Mouse (Mus musculus) liver, embryonic 13.5 days (tissue): Measurements from ENCODE around the gene Lsamp. TPM values are rescaled to one million over a fixed set of nuclear protein-coding genes. Genes with fewer than 3 reads are reported as not detected.
A peak's percentile ranks its signal among the peaks of the same experiment; 100 is the strongest.

Source experiments
- ATAC-seq: fragments of 200-750 bp; cut with Nextera tagmentation; 2 replicates; pipeline ENCODE4 v1.8.0; 2017; ENCODE audit warnings: low read depth, mild to moderate bottlenecking, moderate number of reproducible peaks, moderate library complexity
- DNase-seq: peaks from one replicate; pipeline ENCODE4 v3.0.0; 2022
- H3K27ac ChIP-seq: fragments of 300-500 bp; sonication (generic); 2 replicates; pipeline ENCODE4 v1.5.1; 2015; ENCODE audit warnings: moderate library complexity, mild to moderate bottlenecking, inconsistent platforms
- H3K27me3 ChIP-seq: fragments of 300-500 bp; sonication (generic); 2 replicates; pipeline ENCODE4 v1.6.1; 2015; ENCODE audit warnings: mild to moderate bottlenecking, inconsistent platforms
- H3K36me3 ChIP-seq: fragments of 300-500 bp; sonication (generic); 2 replicates; pipeline ENCODE4 v1.6.1; 2015; ENCODE audit warnings: mild to moderate bottlenecking, inconsistent platforms
- H3K4me1 ChIP-seq: fragments of 300-500 bp; sonication (generic); replicated peaks from 2 replicates; pipeline ENCODE4 v1.6.1; 2015; ENCODE audit warnings: inconsistent platforms
- H3K4me2 ChIP-seq: fragments of 300-500 bp; sonication (generic); 2 replicates; pipeline ENCODE4 v1.6.1; 2015; ENCODE audit warnings: inconsistent platforms, mild to moderate bottlenecking, moderate library complexity
- H3K4me3 ChIP-seq: fragments of 300-500 bp; sonication (generic); replicated peaks from 2 replicates; pipeline ENCODE4 v1.5.1; 2015; ENCODE audit warnings: mild to moderate bottlenecking, inconsistent platforms
- H3K9ac ChIP-seq: fragments of 300-500 bp; sonication (generic); 2 replicates; pipeline ENCODE4 v1.6.1; 2015; ENCODE audit warnings: mild to moderate bottlenecking, inconsistent platforms
- H3K9me3 ChIP-seq: fragments of 300-500 bp; sonication (generic); replicated peaks from 2 replicates; pipeline ENCODE4 v1.6.1; 2016; ENCODE audit warnings: inconsistent platforms
- WGBS: fragments of 180-500 bp; shearing (Covaris S2); methylation state at CpG from one replicate; pipeline ENCODE4 v1.1.7; 2015; ENCODE audit not compliant: insufficient replicate concordance; 5-methylcytosine and 5-hydroxymethylcytosine counted together
- polyA plus RNA-seq: library from polyadenylated mRNA; unstranded; fragments of >200 nt; fragmentation: Nextera tagmentation; extraction: Ambion mirVana; gene quantifications from 2 replicates; pipeline ENCODE4 v1.2.1, GENCODE M21; 2015

The Lsamp gene
- polyA plus RNA-seq, 1 experiment from 2014 or later = 0.06 TPM

GRCm38 (mm10) chr16:41124361-41124760, 1140.2 kb downstream of the Lsamp start:
- Histone ChIP-seq H3K4me1 (no peaks in the 10 kb centered on the region), H3K9ac (no peak overlapping the region), H3K27me3 (no peaks in the 10 kb centered on the region), H3K4me3 (no peak overlapping the region), H3K27ac (no peak overlapping the region), H3K4me2 (no peak overlapping the region), H3K36me3 (no peaks in the 10 kb centered on the region), H3K9me3 (no peaks in the 10 kb centered on the region)
- WGBS = 66% methylated on average over 2 of the region's 2 CpGs
- ATAC-seq = no peak
- DNase-seq = no peak

GRCm38 (mm10) chr16:41125051-41125450, 1140.9 kb downstream of the Lsamp start:
- Histone ChIP-seq H3K4me1 (no peaks in the 10 kb centered on the region), H3K9me3 (no peaks in the 10 kb centered on the region), H3K9ac (no peak overlapping the region), H3K4me2 (no peak overlapping the region), H3K27ac (no peak overlapping the region), H3K4me3 (no peak overlapping the region), H3K27me3 (no peaks in the 10 kb centered on the region), H3K36me3 (no peaks in the 10 kb centered on the region)
- DNase-seq (no peak), ATAC-seq (no peak)
- 74% methylated on average over 2 of the region's 2 CpGs for WGBS

DNA sequence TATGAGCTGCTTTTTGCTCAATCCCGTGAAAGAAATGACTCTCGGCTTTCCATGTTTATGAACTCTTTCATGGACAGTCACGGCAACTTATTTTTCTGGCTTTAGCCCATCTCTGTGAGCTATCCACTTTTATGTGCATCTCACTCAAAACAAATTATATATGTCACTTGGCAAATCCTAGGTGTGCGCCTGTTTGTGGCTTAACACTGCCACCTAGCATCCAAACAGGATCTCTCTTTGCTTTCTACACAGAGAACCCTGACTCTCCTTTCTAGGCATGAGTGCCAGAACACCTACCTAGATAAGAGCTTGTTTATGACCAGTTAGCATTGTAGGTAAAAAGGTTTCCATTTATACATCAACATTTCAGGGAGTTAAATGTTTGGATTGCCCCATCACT, 1146.9 kb downstream of the Lsamp start:
- H3K9ac ChIP-seq = no peak overlapping the region
- H3K27ac ChIP-seq = no peak overlapping the region
- no peak for DNase-seq
- no peaks in the 10 kb centered on the region for H3K27me3 ChIP-seq
- no peak overlapping the region for H3K4me3 ChIP-seq
- H3K4me2 ChIP-seq = no peak overlapping the region
- H3K36me3 ChIP-seq = no peaks in the 10 kb centered on the region
- no peaks in the 10 kb centered on the region for H3K4me1 ChIP-seq
- no peaks in the 10 kb centered on the region for H3K9me3 ChIP-seq
- ATAC-seq = no peak
- 61% methylated on average over 4 of the region's 4 CpGs for WGBS

- no peak overlapping the region for H3K27ac ChIP-seq
- DNase-seq (no peak), ATAC-seq (no peak)
- no peak overlapping the region for H3K4me3 ChIP-seq
- H3K4me1 ChIP-seq = no peaks in the 10 kb centered on the region
- no peaks in the 10 kb centered on the region for H3K27me3 ChIP-seq
- no peaks in the 10 kb centered on the region for H3K36me3 ChIP-seq
- 52% methylated on average over 1 of the region's 1 CpGs for WGBS
- no peaks in the 10 kb centered on the region for H3K9me3 ChIP-seq
- no peak overlapping the region for H3K9ac ChIP-seq
- H3K4me2 ChIP-seq = no peak overlapping the region
Measured at GRCm38 (mm10) chr16:41172839-41173238, 1188.7 kb downstream of the Lsamp start.

- Histone ChIP-seq H3K27me3 (no peaks in the 10 kb centered on the region), H3K9me3 (no peaks in the 10 kb centered on the region), H3K36me3 (no peaks in the 10 kb centered on the region), H3K4me2 (no peak overlapping the region), H3K9ac (no peak overlapping the region), H3K4me3 (no peak overlapping the region), H3K27ac (no peak overlapping the region), H3K4me1 (no peaks in the 10 kb centered on the region)
- WGBS = 56% methylated on average over 3 of the region's 3 CpGs
- DNase-seq (no peak), ATAC-seq (no peak)
Measured at GRCm38 (mm10) chr16:41179557-41179956, 1195.4 kb downstream of the Lsamp start.

DNA sequence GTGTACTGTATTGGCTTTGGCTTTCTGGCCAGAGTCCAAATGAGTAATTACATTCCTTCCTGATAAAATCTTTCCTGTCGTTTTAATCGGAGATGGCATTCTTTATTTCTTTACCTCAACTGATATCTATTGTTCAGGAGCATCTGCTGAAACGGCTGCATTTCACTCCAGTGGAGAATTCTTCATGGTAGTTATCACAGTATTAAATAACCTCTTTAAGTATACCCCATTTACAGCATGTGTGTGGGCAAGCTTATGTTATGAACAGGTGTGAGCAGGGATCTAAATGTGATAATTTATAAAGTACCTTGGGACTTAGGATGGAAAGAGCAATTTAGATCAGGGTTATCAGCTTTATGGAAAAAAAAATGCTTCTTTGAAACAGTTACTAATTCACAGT, 1196.7 kb downstream of the Lsamp start:
- H3K27ac ChIP-seq = no peak overlapping the region
- ATAC-seq = no peak
- no peaks in the 10 kb centered on the region for H3K27me3 ChIP-seq
- no peak overlapping the region for H3K4me3 ChIP-seq
- H3K4me1 ChIP-seq = no peaks in the 10 kb centered on the region
- H3K9ac ChIP-seq = no peak overlapping the region
- H3K4me2 ChIP-seq = no peak overlapping the region
- WGBS = 55% methylated on average over 3 of the region's 3 CpGs
- H3K36me3 ChIP-seq = no peaks in the 10 kb centered on the region
- no peak for DNase-seq
- no peaks in the 10 kb centered on the region for H3K9me3 ChIP-seq

GRCm38 (mm10) chr16:41210055-41210454, 1225.9 kb downstream of the Lsamp start:
- H3K27me3 ChIP-seq = no peaks in the 10 kb centered on the region
- H3K27ac ChIP-seq = no peak overlapping the region
- DNase-seq (no peak), ATAC-seq (no peak)
- no peaks in the 10 kb centered on the region for H3K4me1 ChIP-seq
- H3K4me3 ChIP-seq = no peak overlapping the region
- no peaks in the 10 kb centered on the region for H3K36me3 ChIP-seq
- H3K4me2 ChIP-seq = no peak overlapping the region
- no peaks in the 10 kb centered on the region for H3K9me3 ChIP-seq
- WGBS = 81% methylated on average over 5 of the region's 5 CpGs
- H3K9ac ChIP-seq = no peak overlapping the region

- DNase-seq (no peak), ATAC-seq (no peak)
- Histone ChIP-seq H3K9ac (no peak overlapping the region), H3K9me3 (no peaks in the 10 kb centered on the region), H3K4me3 (no peak overlapping the region), H3K4me2 (no peak overlapping the region), H3K27me3 (no peaks in the 10 kb centered on the region), H3K4me1 (no peaks in the 10 kb centered on the region), H3K27ac (no peak overlapping the region), H3K36me3 (no peaks in the 10 kb centered on the region)
Measured at GRCm38 (mm10) chr16:41235829-41236228, 1251.7 kb downstream of the Lsamp start.

- DNase-seq (no peak), ATAC-seq (peak; percentile 90)
- Histone ChIP-seq H3K4me1 (no peaks in the 10 kb centered on the region), H3K9ac (no peak overlapping the region), H3K9me3 (no peaks in the 10 kb centered on the region), H3K36me3 (no peaks in the 10 kb centered on the region), H3K27me3 (no peaks in the 10 kb centered on the region), H3K4me3 (no peak overlapping the region), H3K27ac (no peak overlapping the region), H3K4me2 (no peak overlapping the region)
- WGBS = 51% methylated on average over 4 of the region's 4 CpGs
Measured at GRCm38 (mm10) chr16:41242841-41243240, 1258.7 kb downstream of the Lsamp start.

GRCm38 (mm10) chr16:41244711-41245110, 1260.5 kb downstream of the Lsamp start:
- H3K4me2 ChIP-seq = no peak overlapping the region
- no peaks in the 10 kb centered on the region for H3K4me1 ChIP-seq
- no peaks in the 10 kb centered on the region for H3K27me3 ChIP-seq
- H3K36me3 ChIP-seq = no peaks in the 10 kb centered on the region
- 12% methylated on average over 2 of the region's 2 CpGs for WGBS
- DNase-seq (no peak), ATAC-seq (no peak)
- no peaks in the 10 kb centered on the region for H3K9me3 ChIP-seq
- H3K9ac ChIP-seq = no peak overlapping the region
- no peak overlapping the region for H3K4me3 ChIP-seq
- no peak overlapping the region for H3K27ac ChIP-seq

DNA sequence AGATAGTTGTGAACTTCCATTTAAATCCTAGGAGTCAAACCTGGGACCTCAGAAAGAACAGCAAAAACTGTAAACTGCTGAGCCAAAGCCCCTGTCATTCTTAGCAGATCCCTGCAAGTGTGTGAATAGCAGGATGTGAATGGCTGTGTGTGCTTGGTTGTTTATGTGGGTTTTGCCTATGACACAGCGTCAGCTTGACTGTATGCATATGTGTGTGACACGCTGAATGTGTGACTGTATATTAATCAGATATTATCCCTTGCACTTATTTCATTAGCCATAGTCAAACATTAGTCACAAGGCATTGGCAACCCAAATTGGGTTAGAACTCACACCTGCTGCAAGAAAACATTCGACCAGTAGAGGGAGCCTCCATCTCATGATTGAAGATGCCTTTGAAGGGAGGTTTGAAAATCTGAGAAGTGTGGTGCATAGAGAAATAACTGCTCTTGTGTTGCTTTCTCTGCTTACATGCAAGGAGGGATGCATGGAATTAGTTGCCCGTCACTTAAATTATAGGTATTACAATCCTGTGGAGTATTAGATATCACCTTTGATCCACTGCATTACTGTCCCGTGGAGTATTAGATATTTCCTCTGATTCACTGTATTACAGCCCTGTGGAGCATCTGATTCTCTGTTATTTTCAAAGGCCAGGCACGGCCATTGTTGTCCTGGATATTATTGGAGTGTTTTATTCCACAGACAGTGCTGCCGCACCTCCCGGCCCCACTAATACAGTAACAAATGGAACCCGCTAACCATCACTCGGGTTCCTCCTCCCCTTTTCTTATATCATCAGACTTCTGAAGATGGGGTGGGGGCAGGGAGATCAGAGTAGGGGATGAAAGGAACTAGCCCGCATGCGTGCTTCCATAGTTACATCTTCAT, 1274.2 kb downstream of the Lsamp start:
- 49% methylated on average over 12 of the region's 12 CpGs for WGBS

DNA sequence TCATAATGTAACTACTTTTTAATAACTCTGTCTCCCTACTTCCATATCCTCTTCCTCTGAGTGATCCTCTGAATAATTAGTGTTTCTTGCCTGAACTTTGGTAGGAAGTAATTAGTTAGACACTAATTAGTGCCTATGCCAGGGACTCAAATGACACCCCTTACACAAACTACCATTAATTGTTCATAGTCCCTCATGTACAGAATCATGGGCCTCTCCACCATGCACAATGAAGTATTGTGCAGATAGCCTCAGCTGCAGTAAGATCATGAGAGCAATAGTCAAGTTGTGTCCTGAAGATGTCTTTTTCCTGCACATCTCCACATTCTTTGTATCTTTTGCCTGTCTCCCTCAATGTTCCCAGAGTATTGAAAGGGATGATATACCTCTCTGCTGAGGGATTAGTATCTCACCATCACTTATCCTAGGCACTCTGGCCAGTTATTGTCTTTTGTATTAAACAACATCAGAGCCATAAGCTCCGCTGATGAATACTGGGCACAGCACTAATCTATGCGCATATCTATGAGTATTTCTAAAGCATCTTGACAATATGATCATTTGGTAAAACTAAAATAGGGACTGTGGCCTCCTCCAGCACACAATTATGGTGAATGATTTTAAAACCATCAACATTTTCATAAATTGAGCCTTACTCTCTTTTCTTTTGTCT, 1292.0 kb downstream of the Lsamp start:
- no peak overlapping the region for H3K4me2 ChIP-seq
- WGBS = 72% methylated on average over 2 of the region's 2 CpGs
- ATAC-seq = no peak

More for the DNA sequence above, 1274.2 kb downstream of the Lsamp start:
- no peaks in the 10 kb centered on the region for H3K36me3 ChIP-seq
- no peak overlapping the region for H3K4me3 ChIP-seq
- no peaks in the 10 kb centered on the region for H3K9me3 ChIP-seq
- H3K27ac ChIP-seq = no peak overlapping the region
- no peak overlapping the region for H3K9ac ChIP-seq
- no peaks in the 10 kb centered on the region for H3K4me1 ChIP-seq
- no peaks in the 10 kb centered on the region for H3K27me3 ChIP-seq
- ATAC-seq (no peak), DNase-seq (no peak)
- H3K4me2 ChIP-seq = no peak overlapping the region

More for the DNA sequence above, 1292.0 kb downstream of the Lsamp start:
- Histone ChIP-seq H3K9ac (no peak overlapping the region), H3K36me3 (no peaks in the 10 kb centered on the region), H3K4me3 (no peak overlapping the region), H3K27me3 (no peaks in the 10 kb centered on the region), H3K27ac (no peak overlapping the region), H3K9me3 (no peaks in the 10 kb centered on the region), H3K4me1 (no peaks in the 10 kb centered on the region)
- DNase-seq = no peak
